Mouse (Mus musculus): ENCODE measurements around the gene Bag1.

- TF ChIP-seq EP300 (IDR thresholded peaks at IDR 0.05; ENCODE audit: insufficient read depth, low read depth, low read length): no peak
- no peak for TF ChIP-seq POLR2A (IDR thresholded peaks at IDR 0.05; ENCODE audit: insufficient read depth, low read depth, low read length)
These were observed 5.4 kb upstream of the Bag1 start for GRCm38 (mm10) chr4:40953521-40953920.
